Mouse (Mus musculus): Measurements from ENCODE around the gene Sars2. TPM values are rescaled to one million over a fixed set of nuclear protein-coding genes. Genes with fewer than 3 reads are reported as not detected.
"Not testable (repeated sequence)": the region's sequence is repeated elsewhere in the genome, so short reads cannot be mapped to it uniquely, and the experiment has no call there.

The Sars2 gene
- polyA plus RNA-seq, 1 experiment = 63.2 TPM

- DNase-seq = no peak
- Histone ChIP-seq H3K4me1 (replicated peaks; ENCODE audit: control insufficient read depth, insufficient read depth, low read length) (peaks cover 5% of the 10 kb centered on the region), H3K27me3 (ENCODE audit: control insufficient read depth, insufficient read depth, low read length) (no peaks in the 10 kb centered on the region), H3K4me3 (ENCODE audit: control insufficient read depth, insufficient read depth, low read length) (no peak overlapping the region), H3K27ac (ENCODE audit: control insufficient read depth, insufficient read depth, low read length) (no peak overlapping the region), H3K36me3 (ENCODE audit: control insufficient read depth, insufficient read depth, low read length) (no peaks in the 10 kb centered on the region)
- TF ChIP-seq POLR2A (IDR thresholded peaks at IDR 0.05; ENCODE audit: control insufficient read depth, extremely low read depth, insufficient read depth, low read length, poor library complexity) (no peak), CTCF (IDR thresholded peaks at IDR 0.05; ENCODE audit: borderline replicate concordance, control insufficient read depth, extremely low read depth, insufficient read depth, low read length, poor library complexity) (no peak)
- WGBS = 98% methylated on average over 4 of the region's 4 CpGs
These were observed 41.5 kb upstream of the Sars2 start for GRCm38 (mm10) chr7:28700269-28700668.

GRCm38 (mm10) chr7:28701306-28701705 is 40.5 kb upstream of the Sars2 start:
- not testable (repeated sequence) for H3K27me3 ChIP-seq (ENCODE audit: control insufficient read depth, insufficient read depth, low read length); H3K4me1 ChIP-seq (replicated peaks; ENCODE audit: control insufficient read depth, insufficient read depth, low read length); H3K4me3 ChIP-seq (ENCODE audit: control insufficient read depth, insufficient read depth, low read length); DNase-seq; H3K36me3 ChIP-seq (ENCODE audit: control insufficient read depth, insufficient read depth, low read length); H3K27ac ChIP-seq (ENCODE audit: control insufficient read depth, insufficient read depth, low read length)
- WGBS = 96% methylated on average over 12 of the region's 12 CpGs

GRCm38 (mm10) chr7:28702601-28703143 is 39.1 kb upstream of the Sars2 start:
- Histone ChIP-seq H3K4me1 (replicated peaks; ENCODE audit: control insufficient read depth, insufficient read depth, low read length) (peaks cover 5% of the 10 kb centered on the region), H3K4me3 (ENCODE audit: control insufficient read depth, insufficient read depth, low read length) (no peak overlapping the region), H3K27ac (ENCODE audit: control insufficient read depth, insufficient read depth, low read length) (peak overlapping the region; percentile 50), H3K27me3 (ENCODE audit: control insufficient read depth, insufficient read depth, low read length) (no peaks in the 10 kb centered on the region), H3K36me3 (ENCODE audit: control insufficient read depth, insufficient read depth, low read length) (no peaks in the 10 kb centered on the region)
- 14% methylated on average over 9 of the region's 9 CpGs for WGBS
- no peak for TF ChIP-seq CTCF (IDR thresholded peaks at IDR 0.05; ENCODE audit: borderline replicate concordance, control insufficient read depth, extremely low read depth, insufficient read depth, low read length, poor library complexity)
- no peak for TF ChIP-seq POLR2A (IDR thresholded peaks at IDR 0.05; ENCODE audit: control insufficient read depth, extremely low read depth, insufficient read depth, low read length, poor library complexity)
- DNase-seq = peak; percentile 22

GRCm38 (mm10) chr7:28709454-28709853 is 32.3 kb upstream of the Sars2 start:
- H3K4me1 ChIP-seq (replicated peaks; ENCODE audit: control insufficient read depth, insufficient read depth, low read length) = no peaks in the 10 kb centered on the region

GRCm38 (mm10) chr7:28710962-28711361 is 30.8 kb upstream of the Sars2 start:
- Histone ChIP-seq H3K27me3 (ENCODE audit: control insufficient read depth, insufficient read depth, low read length) (no peaks in the 10 kb centered on the region), H3K27ac (ENCODE audit: control insufficient read depth, insufficient read depth, low read length) (no peak overlapping the region), H3K4me1 (replicated peaks; ENCODE audit: control insufficient read depth, insufficient read depth, low read length) (no peaks in the 10 kb centered on the region), H3K36me3 (ENCODE audit: control insufficient read depth, insufficient read depth, low read length) (no peaks in the 10 kb centered on the region), H3K4me3 (ENCODE audit: control insufficient read depth, insufficient read depth, low read length) (no peak overlapping the region)
- TF ChIP-seq CTCF (IDR thresholded peaks at IDR 0.05; ENCODE audit: borderline replicate concordance, control insufficient read depth, extremely low read depth, insufficient read depth, low read length, poor library complexity) = no peak
- TF ChIP-seq POLR2A (IDR thresholded peaks at IDR 0.05; ENCODE audit: control insufficient read depth, extremely low read depth, insufficient read depth, low read length, poor library complexity) = no peak
- no peak for DNase-seq
- WGBS = 69% methylated on average over 3 of the region's 3 CpGs

More at GRCm38 (mm10) chr7:28709454-28709853, 32.3 kb upstream of the Sars2 start:
- Histone ChIP-seq H3K4me3 (ENCODE audit: control insufficient read depth, insufficient read depth, low read length) (no peak overlapping the region), H3K27ac (ENCODE audit: control insufficient read depth, insufficient read depth, low read length) (no peak overlapping the region), H3K36me3 (ENCODE audit: control insufficient read depth, insufficient read depth, low read length) (no peaks in the 10 kb centered on the region), H3K27me3 (ENCODE audit: control insufficient read depth, insufficient read depth, low read length) (no peaks in the 10 kb centered on the region)
- TF ChIP-seq CTCF (IDR thresholded peaks at IDR 0.05; ENCODE audit: borderline replicate concordance, control insufficient read depth, extremely low read depth, insufficient read depth, low read length, poor library complexity) = no peak
- no peak for TF ChIP-seq POLR2A (IDR thresholded peaks at IDR 0.05; ENCODE audit: control insufficient read depth, extremely low read depth, insufficient read depth, low read length, poor library complexity)
- no peak for DNase-seq

GRCm38 (mm10) chr7:28714667-28715066 is 27.1 kb upstream of the Sars2 start:
- WGBS = 95% methylated on average over 5 of the region's 5 CpGs
- H3K27ac ChIP-seq (ENCODE audit: control insufficient read depth, insufficient read depth, low read length) = no peak overlapping the region

GRCm38 (mm10) chr7:28715598-28715997 is 26.2 kb upstream of the Sars2 start:
- DNase-seq = peak; percentile 25
- Histone ChIP-seq H3K4me1 (replicated peaks; ENCODE audit: control insufficient read depth, insufficient read depth, low read length) (peaks cover 13% of the 10 kb centered on the region), H3K36me3 (ENCODE audit: control insufficient read depth, insufficient read depth, low read length) (no peaks in the 10 kb centered on the region), H3K27ac (ENCODE audit: control insufficient read depth, insufficient read depth, low read length) (no peak overlapping the region), H3K4me3 (ENCODE audit: control insufficient read depth, insufficient read depth, low read length) (no peak overlapping the region), H3K27me3 (ENCODE audit: control insufficient read depth, insufficient read depth, low read length) (no peaks in the 10 kb centered on the region)
- WGBS = 91% methylated on average over 2 of the region's 2 CpGs
- TF ChIP-seq POLR2A (IDR thresholded peaks at IDR 0.05; ENCODE audit: control insufficient read depth, extremely low read depth, insufficient read depth, low read length, poor library complexity) (no peak), CTCF (IDR thresholded peaks at IDR 0.05; ENCODE audit: borderline replicate concordance, control insufficient read depth, extremely low read depth, insufficient read depth, low read length, poor library complexity) (no peak)

More at GRCm38 (mm10) chr7:28714667-28715066, 27.1 kb upstream of the Sars2 start:
- Histone ChIP-seq H3K4me1 (replicated peaks; ENCODE audit: control insufficient read depth, insufficient read depth, low read length) (peaks cover 7% of the 10 kb centered on the region), H3K36me3 (ENCODE audit: control insufficient read depth, insufficient read depth, low read length) (no peaks in the 10 kb centered on the region), H3K27me3 (ENCODE audit: control insufficient read depth, insufficient read depth, low read length) (no peaks in the 10 kb centered on the region), H3K4me3 (ENCODE audit: control insufficient read depth, insufficient read depth, low read length) (no peak overlapping the region)
- TF ChIP-seq CTCF (IDR thresholded peaks at IDR 0.05; ENCODE audit: borderline replicate concordance, control insufficient read depth, extremely low read depth, insufficient read depth, low read length, poor library complexity) = no peak
- TF ChIP-seq POLR2A (IDR thresholded peaks at IDR 0.05; ENCODE audit: control insufficient read depth, extremely low read depth, insufficient read depth, low read length, poor library complexity) = no peak
- no peak for DNase-seq

Measured in thymus, adult 2 months (tissue).